Mouse (Mus musculus) MEL (cell line): ENCODE data around the gene Zfp790. TPM values are rescaled to one million over a fixed set of nuclear protein-coding genes. Genes with fewer than 3 reads are reported as not detected.
"Not testable (repeated sequence)": the region's sequence is repeated elsewhere in the genome, so short reads cannot be mapped to it uniquely, and the experiment has no call there.

ENCODE experiments used
- DNase-seq: peaks from one replicate; pipeline ENCODE4 v3.0.0; 2011; ENCODE audit warnings: low read depth, low spot score
- H3K27ac ChIP-seq: 2 replicates; pipeline ENCODE4 v1.5.1; 2012; ENCODE audit warnings: low read depth, mild to moderate bottlenecking, control low read depth, low read length, moderate library complexity; ENCODE audit not compliant: control insufficient read depth
- H3K27me3 ChIP-seq, 2 experiments: fragments of 150-350 bp in 1 of 2; sonication (generic) in 1 of 2; 2 replicates each; pipeline ENCODE4 v1.6.1; 2012; ENCODE audit warnings: low read length in 2 of 2, mild to moderate bottlenecking in 2 of 2, improper control_type of control experiment in 1 of 2, moderate library complexity in 1 of 2; ENCODE audit not compliant: insufficient read depth in 2 of 2, control insufficient read depth in 1 of 2
- H3K36me3 ChIP-seq, 2 experiments: 2 replicates each; pipeline ENCODE4 v1.6.1; 2012 to 2014; ENCODE audit warnings: low read length in 2 of 2, improper control_type of control experiment in 1 of 2, inconsistent platforms in 1 of 2, mild to moderate bottlenecking in 1 of 2; ENCODE audit not compliant: insufficient read depth in 2 of 2, control insufficient read depth in 1 of 2
- H3K4me1 ChIP-seq, 2 experiments: fragments of 150-350 bp in 1 of 2; sonication (generic) in 1 of 2; 2 replicates each; pipeline ENCODE4 v1.6.1; 2012; ENCODE audit warnings: low read length in 2 of 2, improper control_type of control experiment in 1 of 2, mild to moderate bottlenecking in 1 of 2; ENCODE audit not compliant: insufficient read depth in 2 of 2, control insufficient read depth in 1 of 2
- H3K4me3 ChIP-seq, 2 experiments: fragments of 150-350 bp in 1 of 2; sonication (generic) in 1 of 2; 2 replicates each; pipeline ENCODE4 v1.5.1; 2012; ENCODE audit warnings: low read depth in 2 of 2, low read length in 2 of 2, mild to moderate bottlenecking in 2 of 2, moderate library complexity in 2 of 2, control low read depth in 1 of 2, improper control_type of control experiment in 1 of 2; ENCODE audit not compliant: control insufficient read depth in 1 of 2, insufficient read depth in 1 of 2
- H3K79me2 ChIP-seq: 2 replicates; pipeline ENCODE4 v1.6.1; 2012; ENCODE audit warnings: mild to moderate bottlenecking, low read length, moderate library complexity; ENCODE audit not compliant: control insufficient read depth, poor library complexity, insufficient read depth
- H3K9ac ChIP-seq: 2 replicates; pipeline ENCODE4 v1.6.1; 2012; ENCODE audit warnings: low read depth, mild to moderate bottlenecking, control low read depth, low read length, moderate library complexity; ENCODE audit not compliant: control insufficient read depth, poor library complexity, severe bottlenecking
- H3K9me3 ChIP-seq: fragments of 150-350 bp; sonication (generic); replicated peaks from 2 replicates; pipeline ENCODE4 v1.6.1; 2012; ENCODE audit warnings: mild to moderate bottlenecking, low read length, improper control_type of control experiment, moderate library complexity; ENCODE audit not compliant: insufficient read depth
- BHLHE40 ChIP-seq: IDR thresholded peaks from 2 replicates; pipeline ENCODE4 v1.6.1; 2012; ENCODE audit warnings: low read depth, mild to moderate bottlenecking, inconsistent platforms, low read length, improper control_type of control experiment, borderline replicate concordance
- CHD1 ChIP-seq: IDR thresholded peaks from 2 replicates; pipeline ENCODE4 v1.6.1; 2012; ENCODE audit warnings: low read depth, mild to moderate bottlenecking, inconsistent platforms, low read length, improper control_type of control experiment
- CTCF ChIP-seq, 3 experiments: IDR thresholded peaks in 2 of 3; conservative IDR thresholded peaks in 1 of 3; 2 replicates each; pipeline ENCODE4 v1.5.1; 2011 to 2012; ENCODE audit warnings: low read length in 3 of 3, low read depth in 2 of 3, mild to moderate bottlenecking in 2 of 3, improper control_type of control experiment in 1 of 3, inconsistent platforms in 1 of 3, mixed read lengths in 1 of 3, moderate library complexity in 1 of 3; ENCODE audit not compliant: control insufficient read depth in 1 of 3, insufficient read depth in 1 of 3, poor library complexity in 1 of 3, severe bottlenecking in 1 of 3
- ELF1 ChIP-seq: IDR thresholded peaks from 2 replicates; pipeline ENCODE4 v1.6.1; 2014; ENCODE audit warnings: low read depth, mild to moderate bottlenecking, inconsistent platforms, low read length, improper control_type of control experiment, moderate library complexity
- GABPA ChIP-seq: IDR thresholded peaks from 2 replicates; pipeline ENCODE4 v1.6.1; 2012; ENCODE audit warnings: low read depth, mild to moderate bottlenecking, inconsistent platforms, low read length, improper control_type of control experiment, moderate library complexity
- JUND ChIP-seq: IDR thresholded peaks from 2 replicates; pipeline ENCODE4 v1.6.1; 2011; ENCODE audit warnings: low read depth, mild to moderate bottlenecking, improper control_type of control experiment, low read length
- KAT2A ChIP-seq: conservative IDR thresholded peaks from 2 replicates; pipeline ENCODE4 v1.6.1; 2012; ENCODE audit warnings: low read depth, low read length, improper control_type of control experiment, inconsistent platforms
- MAZ ChIP-seq: IDR thresholded peaks from 2 replicates; pipeline ENCODE4 v1.6.1; 2012; ENCODE audit warnings: low read depth, mild to moderate bottlenecking, inconsistent platforms, low read length, improper control_type of control experiment
- MXI1 ChIP-seq: IDR thresholded peaks from 2 replicates; pipeline ENCODE4 v1.6.1; 2011; ENCODE audit warnings: mild to moderate bottlenecking, low read depth, low read length, improper control_type of control experiment
- MYB ChIP-seq: IDR thresholded peaks from 2 replicates; pipeline ENCODE4 v1.6.1; 2011; ENCODE audit warnings: mild to moderate bottlenecking, low read depth, low read length, improper control_type of control experiment
- MYC ChIP-seq: IDR thresholded peaks from 2 replicates; pipeline ENCODE4 v1.6.1; 2011; ENCODE audit warnings: low read depth, mild to moderate bottlenecking, low read length, improper control_type of control experiment, moderate library complexity
- NELFE ChIP-seq: IDR thresholded peaks from 2 replicates; pipeline ENCODE4 v1.6.1; 2011; ENCODE audit warnings: low read depth, low read length, improper control_type of control experiment
- NRF1 ChIP-seq: IDR thresholded peaks from 2 replicates; pipeline ENCODE4 v1.6.1; 2014; ENCODE audit warnings: low read depth, mild to moderate bottlenecking, inconsistent platforms, low read length, improper control_type of control experiment, moderate library complexity; ENCODE audit not compliant: poor library complexity, insufficient read depth, severe bottlenecking
- POLR2A ChIP-seq, 2 experiments: IDR thresholded peaks; 2 replicates each; pipeline ENCODE4 v1.6.1; 2011 to 2012; ENCODE audit warnings: low read length in 2 of 2, mild to moderate bottlenecking in 2 of 2, control low read depth in 1 of 2, improper control_type of control experiment in 1 of 2, low read depth in 1 of 2, moderate library complexity in 1 of 2; ENCODE audit not compliant: control insufficient read depth in 1 of 2, insufficient read depth in 1 of 2, poor library complexity in 1 of 2
- POLR2AphosphoS2 ChIP-seq: IDR thresholded peaks from 2 replicates; pipeline ENCODE4 v1.6.1; 2011; ENCODE audit warnings: low read length, improper control_type of control experiment
- RAD21 ChIP-seq: IDR thresholded peaks from 2 replicates; pipeline ENCODE4 v1.6.1; 2011; ENCODE audit warnings: mild to moderate bottlenecking, low read depth, low read length, improper control_type of control experiment
- RCOR1 ChIP-seq: IDR thresholded peaks from 2 replicates; pipeline ENCODE4 v1.6.1; 2012; ENCODE audit warnings: low read depth, mild to moderate bottlenecking, inconsistent platforms, low read length, improper control_type of control experiment
- SMC3 ChIP-seq: IDR thresholded peaks from 2 replicates; pipeline ENCODE4 v1.6.1; 2011; ENCODE audit warnings: low read depth, low read length, improper control_type of control experiment
- TAL1 ChIP-seq: IDR thresholded peaks from 2 replicates; pipeline ENCODE4 v1.6.1; 2012; ENCODE audit warnings: mild to moderate bottlenecking, inconsistent platforms, low read length, moderate library complexity, mixed read lengths
- TBP ChIP-seq: IDR thresholded peaks from 2 replicates; pipeline ENCODE4 v1.8.0; 2011; ENCODE audit warnings: low read depth, low read length, improper control_type of control experiment
- TCF12 ChIP-seq: IDR thresholded peaks from 2 replicates; pipeline ENCODE4 v1.6.1; 2014; ENCODE audit warnings: low read depth, mild to moderate bottlenecking, inconsistent platforms, low read length, improper control_type of control experiment, moderate library complexity
- USF1 ChIP-seq: IDR thresholded peaks from 2 replicates; pipeline ENCODE4 v1.6.1; 2014; ENCODE audit warnings: low read depth, mild to moderate bottlenecking, inconsistent platforms, low read length, improper control_type of control experiment, moderate library complexity
- ZC3H11A ChIP-seq: IDR thresholded peaks from 2 replicates; pipeline ENCODE4 v1.6.1; 2012; ENCODE audit warnings: low read depth, mild to moderate bottlenecking, inconsistent platforms, low read length, improper control_type of control experiment
- ZKSCAN1 ChIP-seq: IDR thresholded peaks from 2 replicates; pipeline ENCODE4 v1.6.1; 2012; ENCODE audit warnings: low read depth, mild to moderate bottlenecking, inconsistent platforms, low read length, improper control_type of control experiment, moderate library complexity
- polyA plus RNA-seq, 2 experiments: library from polyadenylated mRNA; stranded (reverse) in 1 of 2; unstranded in 1 of 2; fragments of >175 nt in 1 of 2; fragments of >200 nt in 1 of 2; gene quantifications; 2 replicates each; pipeline versions ENCODE4 v1.2.1 to v1.2.4; 2012; ENCODE audit warnings: low replicate concordance in 2 of 2, low read depth in 1 of 2; ENCODE audit not compliant: insufficient read length in 2 of 2, insufficient read depth in 1 of 2, missing spikeins in 1 of 2
- total RNA-seq: library from RNA; depleted of rRNA; stranded (reverse); fragments of 300-350 nt; gene quantifications from 2 replicates; pipeline ENCODE4 v1.2.3, GENCODE M21; 2012

Zfp790 gene
- total and polyA plus RNA-seq, 3 experiments = 3.8 to 4.9 TPM; not detected in 1

- no peak for DNase-seq
- no peak overlapping the region for H3K4me3 ChIP-seq
- no peaks in the 10 kb centered on the region for H3K79me2 ChIP-seq
- no peaks in the 10 kb centered on the region for H3K27me3 ChIP-seq
- H3K9me3 ChIP-seq = 0 out of 2 replicates have a peak, but pooled peaks cover 2% of the 10 kb centered on the region
- H3K9ac ChIP-seq = no peak overlapping the region
- H3K27ac ChIP-seq = no peak overlapping the region
- peaks cover 0 to 9% of the 10 kb centered on the region in 2 experiments; a peak in 2 of 4 replicates for H3K36me3 ChIP-seq
- TF ChIP-seq NELFE (no peak), MYB (no peak), ZKSCAN1 (no peak), JUND (no peak), TBP (no peak), CHD1 (no peak), CTCF (IDR thresholded peaks at IDR 0.05 in 2 of 3, conservative IDR thresholded peaks at IDR 0.05 in 1 of 3; ENCODE audit: control insufficient read depth in 1 of 3, insufficient read depth in 1 of 3, low read depth in 2 of 3, low read length in 3 of 3, poor library complexity in 1 of 3, severe bottlenecking in 1 of 3) (no peak), BHLHE40 (no peak), RCOR1 (no peak)
- H3K4me1 ChIP-seq = no peaks in the 10 kb centered on the region
Measured at GRCm38 (mm10) chr7:29874256-29874655, 58.3 kb downstream of the Zfp790 start.

- H3K9me3 ChIP-seq = not testable (repeated sequence)
Measured at GRCm38 (mm10) chr7:29877561-29877960, 61.6 kb downstream of the Zfp790 start.

DNA sequence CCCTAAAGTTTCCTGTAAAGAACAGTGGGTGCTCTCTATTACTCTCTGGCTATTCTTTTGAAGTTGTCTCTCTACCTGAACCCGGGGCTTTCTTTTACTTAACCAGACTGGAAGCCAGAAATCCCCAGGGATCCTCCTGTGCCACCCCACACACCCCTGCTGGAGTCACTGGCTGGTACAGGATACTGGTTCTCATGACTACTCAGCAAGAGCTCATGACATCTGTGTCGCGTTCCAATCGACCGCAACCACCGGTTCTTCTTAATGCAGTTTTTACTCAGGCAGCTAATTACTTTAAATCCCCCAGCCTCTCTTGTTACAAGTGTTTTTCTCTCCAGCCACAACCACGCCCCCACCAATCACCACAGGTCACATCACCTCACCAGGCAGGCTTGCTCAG, 64.1 kb downstream of the Zfp790 start:
- no peak for TF ChIP-seq CTCF (IDR thresholded peaks at IDR 0.05 in 2 of 3, conservative IDR thresholded peaks at IDR 0.05 in 1 of 3; ENCODE audit: control insufficient read depth in 1 of 3, insufficient read depth in 1 of 3, low read depth in 2 of 3, low read length in 3 of 3, poor library complexity in 1 of 3, severe bottlenecking in 1 of 3)
- TF ChIP-seq KAT2A = no peak
- TF ChIP-seq SMC3 = no peak
- no peak for TF ChIP-seq POLR2A (IDR thresholded peaks at IDR 0.05; ENCODE audit: control insufficient read depth in 1 of 2, insufficient read depth in 1 of 2, low read depth in 1 of 2, low read length in 2 of 2, poor library complexity in 1 of 2)
- no peak for TF ChIP-seq POLR2AphosphoS2
- no peak for TF ChIP-seq RAD21
- no peak for TF ChIP-seq BHLHE40
- no peak for TF ChIP-seq TCF12
- TF ChIP-seq ZC3H11A = no peak
- TF ChIP-seq TAL1 = no peak
- no peak for TF ChIP-seq USF1
- TF ChIP-seq NRF1 = no peak
- TF ChIP-seq MYC = no peak
- TF ChIP-seq MXI1 = no peak
- no peak for TF ChIP-seq ELF1
- TF ChIP-seq MAZ = no peak
- TF ChIP-seq GABPA = no peak
- TF ChIP-seq NELFE = no peak
- H3K9me3 ChIP-seq = no peaks in the 10 kb centered on the region
- H3K27ac ChIP-seq = no peak overlapping the region
- peaks cover 0 to 5% of the 10 kb centered on the region in 2 experiments; a peak in 2 of 4 replicates for H3K36me3 ChIP-seq
- H3K4me3 ChIP-seq = no peak overlapping the region
- H3K79me2 ChIP-seq = no peaks in the 10 kb centered on the region
- no peak for DNase-seq
- H3K9ac ChIP-seq = no peak overlapping the region
- H3K4me1 ChIP-seq = no peaks in the 10 kb centered on the region
- no peaks in the 10 kb centered on the region for H3K27me3 ChIP-seq

More at GRCm38 (mm10) chr7:29877561-29877960, 61.6 kb downstream of the Zfp790 start:
- H3K27ac ChIP-seq, H3K79me2 ChIP-seq, H3K4me1 ChIP-seq, H3K27me3 ChIP-seq, H3K36me3 ChIP-seq, DNase-seq, H3K9ac ChIP-seq, H3K4me3 ChIP-seq: not testable (repeated sequence)
